Mouse (Mus musculus) cortical plate, adult 2 months (tissue): ENCODE results near the gene Ccdc114.

ENCODE experiments used
- CTCF ChIP-seq: fragments of 200-500 bp; IDR thresholded peaks from 2 replicates; pipeline ENCODE4 v1.5.1; 2011; ENCODE audit warnings: mild to moderate bottlenecking, control low read depth, low read length; ENCODE audit not compliant: insufficient read depth; ENCODE audit errors: extremely low read depth
- POLR2A ChIP-seq: fragments of 200-500 bp; IDR thresholded peaks from 2 replicates; pipeline ENCODE4 v1.6.1; 2011; ENCODE audit warnings: mild to moderate bottlenecking, low read length, control low read depth; ENCODE audit not compliant: insufficient read depth; ENCODE audit errors: extremely low read depth

- TF ChIP-seq CTCF (no peak), POLR2A (no peak)
Observed at GRCm38 (mm10) chr7:45881011-45881410, 42.9 kb upstream of the Ccdc114 start.
